Mouse (Mus musculus): ENCODE measurements at regions not wholly inside any gene's neighbourhood (a gene's known extent, or its start where the extent isn't known, plus 50 kb on each side); places are given as distances from the start of the nearest gene placed in this dataset.

GRCm38 (mm10) chr1:128658802-128659201, 66.7 kb upstream of the Cxcr4 start:
- H3K27me3 ChIP-seq: no peaks in the 10 kb centered on the region
- ChIA-PET POLR2A (no interaction called here), CTCF (no interaction called here)
- TF ChIP-seq CTCF (IDR thresholded peaks at IDR 0.05): no peak
- in situ Hi-C loops (cut with MboI; ENCODE audit: low pct_unique_long_range_greater_than_20kb): no loop called here
- DNase-seq (ENCODE audit: low read depth, low spot score) (no peak), ATAC-seq (no peak)

- ATAC-seq: no peak
Observed at GRCm38 (mm10) chr1:128654099-128654862, 62.2 kb upstream of the Cxcr4 start.

GRCm38 (mm10) chr1:128650596-128650995, 58.5 kb upstream of the Cxcr4 start:
- in situ Hi-C loops (cut with MboI; ENCODE audit: low pct_unique_long_range_greater_than_20kb): no loop called here
- ATAC-seq (no peak), DNase-seq (ENCODE audit: low read depth, low spot score) (no peak)
- ChIA-PET CTCF (no interaction called here), POLR2A (no interaction called here)
- no peak for TF ChIP-seq CTCF (IDR thresholded peaks at IDR 0.05)
- no peaks in the 10 kb centered on the region for H3K27me3 ChIP-seq

More at GRCm38 (mm10) chr1:128654099-128654862, 62.2 kb upstream of the Cxcr4 start:
- ChIA-PET CTCF (no interaction called here), POLR2A (no interaction called here)
- DNase-seq (ENCODE audit: low read depth, low spot score): no peak
- no peak for TF ChIP-seq CTCF (IDR thresholded peaks at IDR 0.05)
- in situ Hi-C loops (cut with MboI; ENCODE audit: low pct_unique_long_range_greater_than_20kb): no loop called here
- H3K27me3 ChIP-seq: no peaks in the 10 kb centered on the region

GRCm38 (mm10) chr1:128649490-128650178, 57.5 kb upstream of the Cxcr4 start:
- no peaks in the 10 kb centered on the region for H3K27me3 ChIP-seq
- in situ Hi-C loops (cut with MboI; ENCODE audit: low pct_unique_long_range_greater_than_20kb): no loop called here
- no peak for TF ChIP-seq CTCF (IDR thresholded peaks at IDR 0.05)
- ChIA-PET POLR2A (no interaction called here), CTCF (no interaction called here)
- ATAC-seq (no peak), DNase-seq (ENCODE audit: low read depth, low spot score) (no peak)

GRCm38 (mm10) chr1:128643316-128643776, 51.3 kb upstream of the Cxcr4 start:
- H3K27me3 ChIP-seq: no peaks in the 10 kb centered on the region
- ChIA-PET POLR2A (no interaction called here), CTCF (no interaction called here)
- in situ Hi-C loops (cut with MboI; ENCODE audit: low pct_unique_long_range_greater_than_20kb): no loop called here
- DNase-seq (ENCODE audit: low read depth, low spot score) (no peak), ATAC-seq (no peak)
- no peak for TF ChIP-seq CTCF (IDR thresholded peaks at IDR 0.05)

GRCm38 (mm10) chr1:128642212-128642611, 50.1 kb upstream of the Cxcr4 start:
- no peaks in the 10 kb centered on the region for H3K27me3 ChIP-seq
- TF ChIP-seq CTCF (IDR thresholded peaks at IDR 0.05): no peak
- ChIA-PET CTCF (no interaction called here), POLR2A (no interaction called here)
- in situ Hi-C loops (cut with MboI; ENCODE audit: low pct_unique_long_range_greater_than_20kb): no loop called here
- DNase-seq (ENCODE audit: low read depth, low spot score) (no peak), ATAC-seq (no peak)

Data from Patski (cell line).